ENCODE assay signal across 8 mouse cellular contexts in genomic region chr2:30708762-30709385, GRCm38 (mm10).
DNase-seq lines count a peak whose midpoint lies in the region; ATAC-seq lines count a peak whose summit lies in the region.

No protein-coding gene starts in this region.

- H3K4me2 ChIP-seq in kidney, embryonic 15.5 days = peak overlapping the region; percentile 78; the same call in 1 of the 2 replicates
- peak overlapping the region; percentile 71 for H3K4me2 ChIP-seq in embryonic facial prominence, embryonic 12.5 days (replicated peaks)
- H3K4me2 ChIP-seq in intestine, embryonic 16.5 days (ENCODE audit: low read depth, low read length) = no peak overlapping the region
- H3K4me2 ChIP-seq in neural tube, embryonic 13.5 days = no peak overlapping the region

- WGBS in kidney, embryonic 15.5 days = 57% methylated on average over 4 of the region's 4 CpGs
- WGBS in embryonic facial prominence, embryonic 12.5 days = 57% methylated on average over 4 of the region's 4 CpGs
- 72% methylated on average over 4 of the region's 4 CpGs for WGBS in intestine, embryonic 16.5 days
- WGBS in neural tube, embryonic 13.5 days = 70% methylated on average over 4 of the region's 4 CpGs

- no peaks in the 10 kb centered on the region for H3K9me3 ChIP-seq in kidney, embryonic 15.5 days (replicated peaks)
- H3K9me3 ChIP-seq in embryonic facial prominence, embryonic 12.5 days = no peaks in the 10 kb centered on the region
- H3K9me3 ChIP-seq in intestine, embryonic 16.5 days (ENCODE audit: control insufficient read depth, low read length) = 0 out of 2 replicates have a peak, but pooled peaks cover 3% of the 10 kb centered on the region
- H3K9me3 ChIP-seq in neural tube, embryonic 13.5 days = no peaks in the 10 kb centered on the region; the same call in 1 of the 2 replicates

- H3K4me3 ChIP-seq in kidney, embryonic 15.5 days (replicated peaks) = no peak overlapping the region
- H3K4me3 ChIP-seq in embryonic facial prominence, embryonic 12.5 days = no peak overlapping the region
- H3K4me3 ChIP-seq in intestine, embryonic 16.5 days (ENCODE audit: low read length) = no peak overlapping the region
- H3K4me3 ChIP-seq in neural tube, embryonic 13.5 days = no peak overlapping the region

- peak overlapping the region; percentile 100 for H3K27ac ChIP-seq in kidney, embryonic 15.5 days
- H3K27ac ChIP-seq in embryonic facial prominence, embryonic 12.5 days = peak overlapping the region; percentile 100
- H3K27ac ChIP-seq in intestine, embryonic 16.5 days (ENCODE audit: low read length) = peak overlapping the region; percentile 99
- H3K27ac ChIP-seq in neural tube, embryonic 13.5 days (replicated peaks) = peak overlapping the region; percentile 99

- ATAC-seq in kidney, embryonic 15.5 days (replicated peaks; ENCODE audit: low FRiP score) = no peak
- ATAC-seq in embryonic facial prominence, embryonic 12.5 days (ENCODE audit: insufficient number of reproducible peaks, insufficient read depth, low FRiP score, low TSS enrichment) = no peak
- ATAC-seq in intestine, embryonic 16.5 days = no peak
- no peak for ATAC-seq in neural tube, embryonic 13.5 days (ENCODE audit: low read depth)

- H3K4me1 ChIP-seq in kidney, embryonic 15.5 days = peaks cover 75% of the 10 kb centered on the region
- H3K4me1 ChIP-seq in embryonic facial prominence, embryonic 12.5 days = peaks cover 59% of the 10 kb centered on the region
- H3K4me1 ChIP-seq in intestine, embryonic 16.5 days (ENCODE audit: control insufficient read depth, insufficient read depth, low read length) = peaks cover 48% of the 10 kb centered on the region
- peaks cover 75% of the 10 kb centered on the region for H3K4me1 ChIP-seq in neural tube, embryonic 13.5 days (replicated peaks)

- H3K9ac ChIP-seq in kidney, embryonic 15.5 days = peak overlapping the region; percentile 66
- peak overlapping the region; percentile 75; the same call in 1 of the 2 replicates for H3K9ac ChIP-seq in embryonic facial prominence, embryonic 12.5 days
- H3K9ac ChIP-seq in intestine, embryonic 16.5 days (ENCODE audit: low read depth, low read length) = peak overlapping the region; percentile 85
- H3K9ac ChIP-seq in neural tube, embryonic 13.5 days = peak overlapping the region; percentile 76

- DNase-seq in kidney, postnatal 14 days = no peak
- no peak for DNase-seq in layer of hippocampus, postnatal 14 days (ENCODE audit: low spot score in 2 of 2)
- no peak for DNase-seq in urinary bladder, adult 18-20 months (ENCODE audit: low spot score in 2 of 2)
- no peak for DNase-seq in natural killer cell, adult 2 months (ENCODE audit: low spot score in 2 of 2)

- no peaks in the 10 kb centered on the region for H3K27me3 ChIP-seq in kidney, embryonic 15.5 days
- no peaks in the 10 kb centered on the region for H3K27me3 ChIP-seq in embryonic facial prominence, embryonic 12.5 days
- H3K27me3 ChIP-seq in intestine, embryonic 16.5 days (replicated peaks; ENCODE audit: control insufficient read depth, insufficient read depth, low read length) = no peaks in the 10 kb centered on the region
- no peaks in the 10 kb centered on the region for H3K27me3 ChIP-seq in neural tube, embryonic 13.5 days

- no peaks in the 10 kb centered on the region for H3K36me3 ChIP-seq in kidney, embryonic 15.5 days
- H3K36me3 ChIP-seq in embryonic facial prominence, embryonic 12.5 days = no peaks in the 10 kb centered on the region
- H3K36me3 ChIP-seq in intestine, embryonic 16.5 days (ENCODE audit: control insufficient read depth, insufficient read depth, low read length) = no peaks in the 10 kb centered on the region
- no peaks in the 10 kb centered on the region for H3K36me3 ChIP-seq in neural tube, embryonic 13.5 days

Comparison
In these comparisons a context has a peak if more than half of its experiments do, and no peak if none do; other contexts are left out.
1. H3K4me2 ChIP-seq: peak in kidney, embryonic 15.5 days (single experiment) and embryonic facial prominence, embryonic 12.5 days (single experiment); none in intestine, embryonic 16.5 days (single experiment) and neural tube, embryonic 13.5 days (single experiment).
2. Peak in every context shown above with its lines, with median percentiles within 50 percentile points of each other: H3K27ac ChIP-seq and H3K9ac ChIP-seq.